Mouse (Mus musculus) C3H10T1/2 (cell line): ENCODE data around the gene Prkag3. TPM values are rescaled to one million over a fixed set of nuclear protein-coding genes. Genes with fewer than 3 reads are reported as not detected.

Source experiments
- polyA plus RNA-seq, 2 experiments: library from polyadenylated mRNA; unstranded; fragments of >200 nt; fragmentation: generic; extraction: Trizol; gene quantifications; one replicate each; pipeline ENCODE4 v1.2.1; 2012; ENCODE audit warnings: missing spikeins in 2 of 2

Gene Prkag3
- under 1 TPM; 0.01 to 0.06 TPM for polyA plus RNA-seq

GRCm38 (mm10) chr1:74748643-74749271 is at the start of gene Prkag3:
TSS of gene Prkag3 (minus strand) at chr1:74749221.

GRCm38 (mm10) chr1:74791249-74791648 is 42.2 kb upstream of the Prkag3 start, which contains the start of gene Wnt10a:
TSS of gene Wnt10a (plus strand) at chr1:74791516.

GRCm38 (mm10) chr1:74771845-74771930 is 22.7 kb upstream of the Prkag3 start, which contains the start of gene Wnt6:
TSS of gene Wnt6 (plus strand) at chr1:74771892.

GRCm38 (mm10) chr1:74713099-74713858 is 35.7 kb downstream of the Prkag3 start, which contains the start of gene Cyp27a1:
TSS of gene Cyp27a1 (plus strand) at chr1:74713574.

Other genes starting within 250 kb of the Prkag3 start
- gene Cnot9, start 243.2 kb downstream of the Prkag3 start, polyA plus RNA-seq = 10 to 100 TPM; 13.1 to 22.0 TPM
- under 1 TPM; 0.18 to 0.83 TPM for gene Plcd4, start 206.3 kb downstream of the Prkag3 start, polyA plus RNA-seq
- gene Usp37, start 204.9 kb downstream of the Prkag3 start, polyA plus RNA-seq = 1 to 10 TPM in 1 of 2 experiments, under 1 TPM in 1; 0.22 to 1.4 TPM
- 1 to 10 TPM; 1.3 to 6.7 TPM for gene Zfp142, start 161.0 kb downstream of the Prkag3 start, polyA plus RNA-seq
- 10 to 100 TPM; 15.6 TPM for gene Bcs1l, start 160.9 kb downstream of the Prkag3 start, polyA plus RNA-seq
- gene Rnf25, start 147.8 kb downstream of the Prkag3 start, polyA plus RNA-seq = 10 to 100 TPM; 18.7 to 39.7 TPM
- gene Stk36, start 147.8 kb downstream of the Prkag3 start, polyA plus RNA-seq = 1 to 10 TPM; 1.5 to 5.7 TPM
- 1 to 10 TPM; 2.2 to 4.2 TPM for gene Ttll4, start 87.5 kb downstream of the Prkag3 start, polyA plus RNA-seq
- under 1 TPM in 1 of 2 experiments, not detected in 1; 0.02 TPM for gene Cyp27a1, start 35.6 kb downstream of the Prkag3 start, polyA plus RNA-seq
- under 1 TPM in 1 of 2 experiments, not detected in 1; 0.33 TPM for gene Wnt6, start 22.7 kb upstream of the Prkag3 start, polyA plus RNA-seq
- under 1 TPM in 1 of 2 experiments, not detected in 1; 0.01 TPM for gene Wnt10a, start 42.3 kb upstream of the Prkag3 start, polyA plus RNA-seq
- not detected for gene Cdk5r2, start 105.7 kb upstream of the Prkag3 start, polyA plus RNA-seq
- gene Fev, start 136.2 kb upstream of the Prkag3 start, polyA plus RNA-seq = not detected
- gene Cryba2, start 143.9 kb upstream of the Prkag3 start, polyA plus RNA-seq = not detected
- under 1 TPM in 1 of 2 experiments, not detected in 1; 0.01 TPM for gene Cfap65, start 186.4 kb upstream of the Prkag3 start, polyA plus RNA-seq
- under 1 TPM; 0.02 to 0.12 TPM for gene Ihh, start 202.5 kb upstream of the Prkag3 start, polyA plus RNA-seq